Mouse (Mus musculus) heart, adult 11 months (tissue): ENCODE results near the gene Dapp1.

Experiments used
- DNase-seq: peaks from one replicate; pipeline ENCODE4 v3.0.0; 2022

The Dapp1 gene

DNA sequence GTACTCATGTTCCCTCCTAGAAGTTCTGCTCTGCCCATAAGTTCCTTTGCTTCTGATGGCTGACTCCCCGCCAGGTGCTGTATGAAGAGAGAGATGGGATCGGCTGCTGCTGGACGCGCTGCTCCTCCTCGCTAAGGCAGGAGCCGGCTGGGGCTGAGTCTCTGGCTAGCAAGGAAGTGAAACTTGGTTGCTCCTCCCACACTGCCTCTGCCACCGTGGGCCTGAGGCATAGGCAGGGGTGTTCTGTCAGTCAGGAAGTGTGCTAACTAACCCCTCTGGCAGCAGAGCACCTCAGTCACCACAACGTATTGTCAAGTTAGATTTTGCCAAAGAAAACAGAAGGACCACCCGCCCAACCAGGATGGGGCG is at the start of gene Dapp1:
Gene Dapp1 (minus strand): TSS at position 164 of the 369 bp plus-strand sequence.
- peak; percentile 98 for DNase-seq

DNA sequence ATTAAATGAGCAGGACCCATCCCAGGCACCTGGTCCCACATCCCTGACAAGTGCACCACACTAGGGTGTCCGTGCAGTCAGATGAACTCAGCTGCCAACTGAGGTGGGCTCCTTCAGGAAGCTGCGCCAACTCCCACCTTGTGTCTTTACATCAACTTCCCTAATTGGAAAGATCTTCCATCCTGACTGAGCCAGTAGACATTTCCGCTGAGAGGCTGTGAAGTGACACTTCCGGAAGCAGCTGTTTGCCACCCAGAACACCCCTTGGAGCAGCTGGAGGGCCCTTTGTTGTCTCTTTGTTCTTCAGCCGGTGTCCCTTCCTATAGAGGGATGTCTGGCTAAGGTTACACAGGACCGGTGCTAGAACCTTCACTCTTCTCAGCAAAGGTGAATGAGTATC is 49.2 kb upstream of the Dapp1 start:
- no peak for DNase-seq

DNA sequence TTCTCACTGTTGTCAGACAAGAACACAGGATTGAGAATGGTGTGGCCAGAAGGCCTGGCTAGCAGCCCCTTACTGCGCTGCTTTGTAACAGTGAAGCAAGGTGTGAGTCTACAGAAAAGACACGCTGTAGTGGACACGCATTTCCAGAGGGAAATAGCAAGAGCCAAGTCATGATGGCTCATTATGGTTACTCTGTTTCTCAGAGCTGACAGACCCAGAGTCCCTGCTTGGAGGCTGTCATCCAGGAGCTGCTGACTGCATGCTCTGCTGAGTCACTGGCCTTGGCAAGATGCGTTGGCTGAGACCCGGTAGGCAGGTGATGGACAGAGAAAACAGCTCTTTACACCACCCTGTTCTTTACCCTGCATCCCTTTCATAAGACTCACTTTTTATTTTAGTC is 48.0 kb upstream of the Dapp1 start:
- DNase-seq: peak; percentile 97

DNA sequence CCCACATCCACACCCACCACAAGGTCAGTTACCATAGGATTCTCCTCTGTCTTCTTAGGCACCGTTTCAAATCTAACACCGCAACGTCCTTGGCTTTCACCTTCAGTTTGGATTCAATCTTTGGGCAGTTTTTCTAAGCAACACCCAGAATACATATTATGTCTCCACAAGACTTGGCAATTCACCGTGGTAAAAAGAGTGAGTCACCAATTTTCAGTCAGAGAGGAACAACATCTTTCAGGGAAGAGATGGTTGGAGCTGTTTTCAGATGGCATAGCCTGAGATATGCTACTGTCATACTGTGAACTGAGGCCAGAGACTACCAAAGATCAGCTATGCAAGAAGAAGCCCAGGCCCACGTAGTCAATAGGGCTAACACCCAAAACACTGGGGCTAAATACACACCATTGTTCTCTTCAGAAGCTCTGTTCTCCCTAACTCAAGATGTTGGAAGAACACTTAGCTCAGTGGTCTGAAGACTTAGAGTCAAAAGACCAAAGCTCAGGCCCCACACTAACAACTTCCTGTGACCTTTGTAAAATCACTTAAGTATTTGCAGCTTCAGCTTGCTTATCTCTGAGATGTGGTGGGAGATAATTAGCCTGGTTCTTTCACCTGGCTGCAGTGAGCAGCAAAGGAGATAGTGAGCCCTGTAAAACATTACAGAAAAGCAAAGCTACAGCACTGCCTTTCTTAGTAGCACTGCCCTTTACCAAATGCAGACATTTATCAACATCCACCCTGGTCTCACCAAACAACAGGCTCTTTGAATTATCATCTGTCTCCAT is 46.4 kb upstream of the Dapp1 start:
- DNase-seq: no peak

DNA sequence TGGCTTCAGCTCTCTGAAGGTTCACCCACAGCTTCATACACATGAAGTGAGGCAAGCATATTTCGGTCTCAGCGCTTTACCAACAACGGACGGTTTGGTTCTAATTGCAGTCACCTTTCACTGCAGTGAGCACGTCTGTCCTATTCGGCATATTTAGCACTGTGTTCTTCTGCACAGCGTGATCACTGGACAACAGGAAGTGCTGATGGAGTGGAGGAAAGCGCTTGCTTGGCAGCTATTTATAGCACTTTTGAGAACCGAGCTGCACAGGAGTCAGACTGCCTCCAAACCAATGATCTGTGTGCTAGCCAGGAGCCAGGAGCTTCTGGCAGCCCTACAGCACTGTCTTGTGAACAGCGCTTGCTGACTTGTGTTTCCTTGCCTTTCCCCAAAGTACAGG is 44.9 kb upstream of the Dapp1 start:
- DNase-seq: peak; percentile 98

DNA sequence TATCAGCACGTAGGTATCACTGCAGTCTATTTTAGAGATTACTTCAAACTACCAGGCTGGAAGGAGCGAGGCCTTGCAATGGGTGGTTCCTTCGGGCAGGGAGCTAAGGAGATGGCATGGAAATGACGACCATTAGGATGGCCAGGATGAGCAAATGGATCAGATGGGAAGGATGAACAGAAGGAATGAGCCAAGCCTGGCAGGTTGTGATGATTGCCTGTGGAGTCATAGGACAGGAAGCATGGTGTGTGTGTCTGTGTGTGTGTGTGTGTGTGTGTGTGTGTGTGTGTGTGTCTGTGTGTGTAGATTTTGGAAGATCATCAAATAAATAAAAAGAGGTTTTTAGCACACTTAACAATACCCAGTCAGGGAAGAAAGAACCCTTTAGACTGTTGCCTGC is 41.3 kb upstream of the Dapp1 start:
- DNase-seq: no peak

DNA sequence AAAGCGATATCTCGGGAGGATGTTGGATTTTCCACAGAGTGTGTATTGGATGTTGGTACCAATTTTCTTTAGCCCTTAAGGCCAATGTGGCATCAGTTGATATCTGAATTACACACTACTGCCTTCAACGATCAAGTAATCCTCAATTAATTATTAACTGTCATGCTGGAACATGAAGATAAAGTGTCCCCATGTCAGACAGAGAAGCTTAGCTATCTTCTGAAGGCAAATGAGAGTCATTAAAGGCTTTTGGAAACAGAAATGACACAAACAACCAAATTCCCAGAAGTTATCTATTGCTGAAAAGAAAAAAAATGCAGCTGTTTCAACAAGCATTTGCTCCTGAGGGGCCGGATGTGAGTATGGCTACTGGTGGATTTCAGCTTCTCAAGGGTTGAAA is 40.7 kb upstream of the Dapp1 start:
- no peak for DNase-seq

DNA sequence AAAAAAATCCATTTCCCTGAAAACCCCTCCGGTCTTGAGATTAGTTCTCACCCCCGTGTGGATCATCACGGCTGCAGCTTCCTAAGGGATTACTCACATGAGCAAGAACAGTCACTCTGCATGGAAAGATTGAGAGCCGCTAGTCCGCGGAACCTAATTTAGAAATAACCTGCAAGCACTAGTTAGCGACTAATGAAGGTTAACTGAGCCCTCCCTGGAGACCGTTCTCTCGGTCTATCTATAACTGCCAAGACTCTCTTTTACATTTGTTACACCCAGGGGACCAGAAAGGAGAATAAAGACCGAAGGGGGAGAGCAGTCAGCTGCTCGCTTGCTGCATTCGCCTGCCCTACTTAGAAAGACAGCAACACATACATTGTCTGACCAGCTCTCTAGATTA is 35.5 kb upstream of the Dapp1 start:
- DNase-seq: peak; percentile 42

DNA sequence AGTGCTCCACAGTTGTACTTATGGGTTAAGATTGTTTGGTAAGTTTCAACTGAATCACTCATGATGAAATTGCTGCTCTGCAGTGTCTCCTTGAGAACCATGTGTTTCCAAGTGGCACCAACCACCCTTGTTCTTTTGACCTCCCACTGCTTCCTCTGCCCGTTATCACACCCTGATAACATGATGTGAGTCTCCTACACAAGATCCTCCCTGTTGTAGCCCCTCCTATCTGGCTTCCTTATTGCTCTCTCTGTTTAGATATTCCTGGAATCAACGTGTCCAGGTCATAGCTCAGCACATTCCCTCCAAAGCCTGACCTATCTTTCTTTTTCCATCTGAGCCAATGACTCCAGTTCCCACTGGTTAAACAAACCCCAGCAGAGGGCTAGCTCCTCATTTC is 33.4 kb upstream of the Dapp1 start:
- no peak for DNase-seq

DNA sequence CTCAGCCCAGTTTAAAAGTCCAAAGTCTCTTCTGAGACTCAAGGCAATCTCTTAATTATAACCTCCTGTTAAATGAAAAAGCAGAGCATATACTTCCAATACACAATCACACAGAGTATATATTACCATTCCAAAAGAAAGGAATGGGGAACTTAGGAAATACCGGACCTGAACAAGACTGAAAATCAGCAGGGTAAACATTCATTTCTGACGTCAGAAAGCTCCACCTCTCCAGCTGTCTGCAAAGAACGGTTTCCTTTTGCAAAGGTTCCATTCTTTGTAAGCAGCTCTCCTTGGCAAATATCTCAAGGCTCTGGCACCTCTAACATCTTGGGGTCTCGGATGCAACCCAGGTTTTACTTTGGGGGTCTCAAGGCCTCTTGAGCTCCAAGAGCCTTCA is 31.0 kb upstream of the Dapp1 start:
- DNase-seq: peak; percentile 29

DNA sequence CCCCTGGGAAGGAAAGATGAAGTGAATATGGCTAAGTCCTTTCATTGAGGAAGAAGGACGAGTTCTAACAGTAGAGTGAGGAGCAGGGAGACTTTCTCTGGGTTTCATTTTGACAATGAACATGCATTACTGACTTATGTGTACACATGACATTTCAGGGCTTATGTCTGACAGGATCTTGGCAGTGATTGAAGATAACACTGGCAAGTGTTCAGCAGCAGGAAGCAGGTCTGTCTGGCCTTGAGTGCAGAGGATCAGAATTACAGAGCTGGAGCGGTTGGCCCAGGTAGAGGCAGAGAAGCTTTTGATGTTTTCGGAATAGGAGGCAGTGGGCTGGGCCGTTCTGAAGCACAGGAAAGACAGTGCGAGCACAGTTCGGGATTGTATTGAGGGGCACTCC is 26.8 kb upstream of the Dapp1 start:
- DNase-seq: no peak

DNA sequence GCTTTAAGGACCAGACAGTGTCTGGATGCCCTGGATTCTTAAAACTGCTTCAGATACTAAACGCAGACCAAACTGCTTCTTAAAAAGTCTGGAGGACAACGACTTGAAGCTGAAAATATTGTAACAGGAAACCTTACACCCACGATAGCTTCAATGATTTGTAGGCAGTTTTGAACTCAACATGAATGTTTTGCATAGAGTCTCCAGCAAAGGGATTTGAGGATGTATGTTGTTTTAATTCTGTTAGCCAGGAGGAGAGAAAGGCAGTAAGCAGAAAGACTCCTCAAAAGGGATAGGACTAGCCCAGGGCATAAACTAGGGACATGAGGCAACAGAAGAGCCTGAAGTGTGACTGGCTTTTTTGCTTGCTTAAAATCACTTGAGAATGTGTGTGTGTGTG is 25.6 kb upstream of the Dapp1 start:
- no peak for DNase-seq

DNA sequence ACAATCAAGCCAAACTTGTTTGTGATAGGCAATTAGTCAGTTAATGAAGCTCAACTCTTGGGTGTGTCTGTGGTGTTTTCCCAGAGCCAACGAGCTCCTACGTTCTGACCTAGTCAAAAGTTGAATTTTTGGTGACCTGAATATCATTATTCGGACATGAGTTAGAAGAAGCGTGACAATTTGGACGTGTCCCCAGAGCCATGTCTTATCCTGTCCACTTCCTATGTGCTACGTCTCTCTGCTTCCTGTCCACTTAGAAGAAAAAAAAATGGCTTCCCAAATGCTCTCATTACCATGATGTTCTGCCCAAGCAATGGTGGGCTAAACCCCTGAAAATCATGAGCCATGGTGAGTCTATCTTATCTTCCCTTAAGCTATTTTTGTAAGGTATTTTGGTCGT is 21.9 kb upstream of the Dapp1 start:
- DNase-seq: no peak

DNA sequence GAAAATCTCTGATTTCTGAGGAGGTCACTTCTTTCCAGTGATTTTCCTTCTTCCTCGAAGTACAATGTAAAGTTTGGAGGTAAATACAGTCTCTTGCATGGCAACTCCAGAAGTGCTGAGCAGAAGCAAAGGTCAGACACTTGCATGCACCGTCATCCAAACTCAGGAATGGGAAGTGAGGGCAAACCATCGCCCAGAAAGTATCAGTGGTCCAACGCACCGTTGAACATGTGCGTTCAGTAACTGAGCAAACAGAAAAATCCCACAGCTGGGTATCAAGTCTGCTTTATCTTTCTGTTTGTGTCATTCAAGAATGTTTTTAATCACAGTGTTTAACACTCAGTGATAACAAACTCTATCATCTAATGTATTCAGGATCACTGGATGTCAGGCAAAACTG is 21.2 kb upstream of the Dapp1 start:
- no peak for DNase-seq

DNA sequence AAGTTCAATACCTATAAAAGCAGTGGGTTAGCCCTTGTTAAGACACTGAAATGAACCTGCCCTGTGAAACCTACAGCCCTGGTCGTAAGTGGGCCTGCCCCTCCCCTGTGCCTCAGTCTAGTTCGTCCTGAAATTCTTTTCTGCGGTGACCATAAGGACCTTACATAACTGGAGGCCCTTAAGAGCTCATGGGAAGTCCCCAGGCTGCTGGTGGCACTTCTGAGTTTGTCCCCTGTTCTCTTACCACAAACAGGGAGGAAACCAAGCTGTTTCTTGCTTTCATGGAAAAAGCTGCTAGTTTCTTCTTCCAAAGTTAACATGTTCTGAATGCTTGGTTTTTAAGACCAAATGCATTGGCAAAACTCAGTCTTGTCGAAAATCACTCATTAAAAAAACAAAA is 20.5 kb upstream of the Dapp1 start:
- no peak for DNase-seq

DNA sequence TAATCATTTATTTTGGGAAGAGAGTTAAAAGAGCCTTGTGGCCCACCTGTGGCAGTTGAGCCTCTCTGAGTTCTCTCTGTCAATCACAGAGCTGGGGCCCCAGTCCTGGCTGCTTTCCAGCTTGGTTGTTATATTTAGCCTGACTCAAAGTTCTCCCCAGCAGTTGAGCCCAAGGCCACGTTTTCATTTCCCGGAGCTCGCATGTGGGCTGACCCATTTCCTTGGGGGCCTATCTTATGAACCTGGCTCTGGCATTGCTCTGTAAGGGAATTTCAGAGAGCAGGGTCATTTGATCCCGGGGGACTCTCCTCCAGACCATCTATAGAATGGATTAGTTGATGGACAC is 19.4 kb upstream of the Dapp1 start:
- DNase-seq: peak; percentile 92

DNA sequence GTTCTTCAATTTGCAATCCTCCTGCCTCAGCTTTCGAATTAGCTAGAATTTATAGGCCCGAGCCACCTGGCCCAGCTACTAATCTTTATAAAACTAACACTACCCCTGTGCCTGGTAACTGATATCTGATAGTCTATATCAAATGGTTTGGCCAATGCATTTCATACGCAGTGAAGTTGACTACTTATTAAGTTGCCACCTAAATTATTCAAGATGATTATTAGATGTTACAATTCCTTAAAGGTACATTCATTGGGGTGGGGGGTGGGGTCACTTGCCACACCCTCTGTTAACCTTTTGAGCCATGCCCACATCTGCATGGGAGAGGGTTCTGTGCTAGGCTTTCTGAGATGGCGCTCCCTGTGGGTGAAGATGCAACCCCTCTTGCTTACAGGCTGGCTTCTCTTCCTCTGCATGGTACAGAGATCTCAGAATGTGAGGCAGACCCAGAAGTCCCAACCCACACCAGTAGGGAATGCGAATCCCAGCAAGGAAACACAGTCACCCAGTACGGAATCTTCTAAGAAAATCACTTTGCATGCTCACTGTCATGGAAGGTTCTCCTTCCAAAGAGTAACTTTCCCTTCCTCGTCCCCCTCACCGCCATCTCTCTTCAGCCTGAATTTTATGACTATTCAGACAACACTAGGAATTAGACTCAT is 18.8 kb upstream of the Dapp1 start:
- no peak for DNase-seq

DNA sequence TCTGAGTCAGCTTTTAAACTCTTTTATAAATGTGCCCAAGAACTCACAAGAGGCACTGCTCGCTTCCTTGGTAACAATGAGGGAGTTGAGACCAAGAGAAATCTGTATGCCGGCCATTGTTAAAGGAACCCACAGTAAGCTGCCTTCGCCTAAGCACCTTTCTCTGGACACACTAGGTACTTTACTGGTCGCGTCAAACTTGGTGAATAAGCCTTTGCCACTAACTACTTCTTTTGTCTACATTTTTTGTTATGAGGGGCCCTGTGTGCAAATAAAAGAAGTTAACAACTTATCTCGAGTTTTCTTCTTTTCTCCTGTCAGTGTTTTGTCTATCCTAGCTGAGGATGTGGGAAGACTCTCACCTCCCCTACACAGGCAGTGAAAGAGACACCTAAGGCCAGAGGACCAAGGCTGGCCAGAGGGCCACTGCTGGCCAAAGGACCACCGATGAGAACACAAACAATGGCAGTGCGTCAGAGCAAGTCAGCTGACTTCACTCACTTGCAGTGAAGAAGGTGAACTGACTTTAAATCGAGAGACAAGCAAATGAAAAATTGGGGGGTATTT is 18.0 kb upstream of the Dapp1 start:
- DNase-seq: no peak

DNA sequence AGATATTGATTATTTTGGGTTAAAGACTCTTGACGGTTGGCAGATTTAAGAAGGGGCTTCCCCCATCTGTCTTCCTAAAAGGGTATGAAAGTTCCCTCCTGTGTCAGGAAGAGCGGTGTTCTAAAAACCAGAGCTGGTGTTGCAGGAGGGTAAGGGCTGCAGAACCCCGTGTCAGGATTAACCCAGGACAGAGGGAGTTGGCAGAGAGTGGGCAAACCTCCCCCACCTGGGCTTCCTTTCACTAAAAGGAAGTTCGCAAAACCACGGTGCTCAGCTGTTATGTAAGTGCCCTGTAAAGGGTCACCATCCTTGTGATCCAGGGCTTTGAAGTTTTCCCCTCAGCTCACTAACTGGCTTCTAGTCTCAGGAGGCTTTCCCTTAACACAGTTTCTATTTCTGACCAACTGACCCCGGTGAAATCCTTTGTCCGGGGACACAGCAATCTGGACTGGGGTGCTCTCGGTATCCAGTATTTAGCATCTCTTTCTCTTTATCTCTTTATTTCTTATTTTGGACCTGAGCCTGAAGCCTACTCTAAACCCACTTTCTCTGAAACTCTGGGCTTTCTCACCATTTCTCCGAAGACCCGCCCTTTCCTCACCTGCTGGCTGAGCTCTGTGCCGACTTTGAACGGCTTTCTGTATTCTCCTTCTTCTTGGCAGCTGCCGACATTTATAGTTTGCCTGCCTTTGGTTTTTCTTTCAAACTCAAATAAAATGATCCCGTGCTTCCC is 17.3 kb upstream of the Dapp1 start:
- DNase-seq: peak; percentile 86

DNA sequence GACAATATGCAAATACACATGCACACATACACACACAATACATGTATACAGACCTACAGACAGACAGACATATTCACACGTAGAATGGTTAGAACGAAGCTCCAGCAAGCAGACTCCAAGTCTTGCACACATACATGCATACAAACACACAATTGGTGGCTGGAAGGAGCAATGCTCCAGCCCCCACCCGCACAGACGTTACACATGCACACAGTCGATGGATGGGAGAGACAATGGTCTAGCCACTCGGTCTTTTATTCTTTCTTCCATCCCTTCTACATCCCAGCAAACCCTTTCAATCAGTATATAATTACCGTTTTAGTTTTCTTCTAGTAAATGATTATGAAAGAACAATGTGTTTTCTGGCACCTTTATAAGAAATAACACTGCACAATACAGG is 14.1 kb upstream of the Dapp1 start:
- no peak for DNase-seq

DNA sequence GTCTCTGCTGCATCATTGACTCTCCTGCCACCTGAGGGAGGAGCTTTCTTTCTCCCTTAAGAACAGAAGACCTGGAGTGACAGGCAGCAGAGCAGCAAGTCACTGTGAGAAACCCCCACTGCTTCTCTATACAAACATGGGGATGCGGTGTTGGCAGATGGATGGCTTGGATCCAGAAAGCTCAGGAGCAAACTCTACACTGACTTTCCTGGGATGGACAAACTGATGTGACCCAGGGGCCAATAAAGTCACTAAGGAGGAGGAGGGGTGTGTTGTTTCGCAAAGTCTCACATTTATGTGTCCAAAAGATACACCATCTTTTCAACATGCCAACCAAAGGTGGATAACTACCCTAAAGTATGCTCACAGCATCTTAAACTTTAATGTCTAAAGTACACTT is 12.9 kb upstream of the Dapp1 start:
- no peak for DNase-seq

DNA sequence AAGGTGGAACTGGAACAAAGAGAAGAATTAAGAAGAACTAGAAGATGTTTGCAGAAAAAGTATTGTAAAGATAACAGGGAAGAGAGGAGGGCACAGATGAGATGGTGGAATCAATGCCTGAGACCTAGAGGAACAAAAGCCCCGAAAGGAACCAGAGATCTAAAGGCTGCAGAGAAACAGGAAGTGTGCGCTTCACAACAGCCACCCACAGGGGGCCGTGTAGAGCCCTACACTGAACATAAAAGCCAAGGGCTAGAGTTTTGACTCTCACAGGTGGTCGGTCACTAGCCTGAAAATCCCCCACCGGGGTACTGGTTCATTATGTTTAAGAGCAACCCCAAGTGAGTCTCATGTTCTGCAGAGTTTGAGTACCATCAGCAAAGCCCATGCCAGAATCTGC is 11.0 kb upstream of the Dapp1 start:
- no peak for DNase-seq

DNA sequence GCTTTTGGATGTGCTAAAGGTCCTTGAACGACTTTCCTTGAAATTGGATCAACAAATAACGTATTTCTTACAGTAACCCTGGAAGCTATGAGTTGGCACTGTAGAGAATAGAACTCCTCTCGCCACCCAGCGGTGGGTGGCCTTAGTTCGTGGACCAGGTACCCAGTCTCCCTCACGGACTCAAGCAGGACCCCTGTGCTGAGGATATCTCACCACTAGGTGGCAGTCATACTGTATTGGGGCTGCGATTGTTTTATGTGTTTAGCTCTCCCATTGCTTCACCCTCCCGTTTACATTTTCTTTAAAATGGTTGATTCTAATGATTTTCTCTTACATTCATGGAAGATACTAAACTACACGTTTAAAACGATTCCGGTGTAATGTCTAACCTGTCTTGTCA is 9.8 kb upstream of the Dapp1 start:
- DNase-seq: peak; percentile 97

DNA sequence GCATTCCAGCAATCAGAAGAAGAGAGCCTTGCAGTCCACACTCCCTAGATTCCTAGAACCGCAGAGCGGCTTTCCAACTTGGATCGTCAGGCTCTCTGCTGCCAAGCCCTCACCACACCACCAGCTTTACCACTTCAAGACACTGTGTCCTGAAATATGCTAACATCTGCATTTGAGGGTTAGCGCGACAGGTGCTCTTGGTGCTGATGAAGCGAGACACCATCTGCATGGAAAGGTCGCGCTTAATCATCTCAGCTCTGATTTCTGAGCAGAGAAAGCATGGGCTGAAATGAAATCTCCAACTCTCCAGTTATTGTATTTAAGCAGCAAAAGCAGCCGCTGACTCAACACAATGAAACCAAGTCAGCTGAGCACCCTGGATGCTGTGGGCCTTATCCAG is 8.1 kb upstream of the Dapp1 start:
- no peak for DNase-seq
